Mouse (Mus musculus) heart, postnatal 0 days (tissue): ENCODE data around the gene Gpld1.

Experiments
- CTCF ChIP-seq: IDR thresholded peaks from 2 replicates; pipeline ENCODE4 v1.5.1; 2016; ENCODE audit warnings: antibody characterized with exemption, control low read depth, low read depth
- EP300 ChIP-seq: IDR thresholded peaks from 2 replicates; pipeline ENCODE4 v1.6.1; 2016; ENCODE audit warnings: antibody characterized with exemption, low read depth

- TF ChIP-seq CTCF = no peak
- TF ChIP-seq EP300 = no peak
Measured at GRCm38 (mm10) chr13:24937839-24938166, 5.1 kb upstream of the Gpld1 start.
